Mouse (Mus musculus) intestine, embryonic 16.5 days (tissue): ENCODE measurements around the gene A630001G21Rik. TPM values are rescaled to one million over a fixed set of nuclear protein-coding genes. Genes with fewer than 3 reads are reported as not detected.
"Not testable (repeated sequence)": the region's sequence is repeated elsewhere in the genome, so short reads cannot be mapped to it uniquely, and the experiment has no call there.

ENCODE experiments used
- ATAC-seq: fragments of 200-750 bp; cut with Nextera tagmentation; 2 replicates; pipeline ENCODE4 v1.8.0; 2017; ENCODE audit warnings: moderate TSS enrichment, moderate library complexity
- H3K27ac ChIP-seq: fragments of 300-500 bp; sonication (generic); 2 replicates; pipeline ENCODE4 v1.5.1; 2014; ENCODE audit warnings: mild to moderate bottlenecking, low read length
- H3K27me3 ChIP-seq: fragments of 300-500 bp; sonication (generic); replicated peaks from 2 replicates; pipeline ENCODE4 v1.6.1; 2014; ENCODE audit warnings: low read length, control low read depth, mixed read lengths; ENCODE audit not compliant: control insufficient read depth, insufficient read depth
- H3K36me3 ChIP-seq: fragments of 300-500 bp; sonication (generic); 2 replicates; pipeline ENCODE4 v1.6.1; 2014; ENCODE audit warnings: low read length, control low read depth; ENCODE audit not compliant: control insufficient read depth, insufficient read depth
- H3K4me1 ChIP-seq: fragments of 300-500 bp; sonication (generic); 2 replicates; pipeline ENCODE4 v1.6.1; 2014; ENCODE audit warnings: low read length, control low read depth, mixed read lengths; ENCODE audit not compliant: control insufficient read depth, insufficient read depth
- H3K4me2 ChIP-seq: fragments of 300-500 bp; sonication (generic); 2 replicates; pipeline ENCODE4 v1.6.1; 2014; ENCODE audit warnings: low read depth, low read length, control low read depth
- H3K4me3 ChIP-seq: fragments of 300-500 bp; sonication (generic); 2 replicates; pipeline ENCODE4 v1.5.1; 2014; ENCODE audit warnings: mild to moderate bottlenecking, low read length
- H3K9ac ChIP-seq: fragments of 300-500 bp; sonication (generic); 2 replicates; pipeline ENCODE4 v1.6.1; 2014; ENCODE audit warnings: low read depth, low read length
- H3K9me3 ChIP-seq: fragments of 300-500 bp; sonication (generic); 2 replicates; pipeline ENCODE4 v1.6.1; 2016; ENCODE audit warnings: low read length, control low read depth; ENCODE audit not compliant: control insufficient read depth
- WGBS: fragments of 180-500 bp; shearing (Covaris S2); extraction: QIAGEN DNeasy Blood & Tissue Kit; methylation state at CpG from one replicate; pipeline ENCODE4 v1.1.7; 2014; 5-methylcytosine and 5-hydroxymethylcytosine counted together
- polyA plus RNA-seq: library from polyadenylated mRNA; unstranded; fragments of >200 nt; fragmentation: Nextera tagmentation; extraction: Ambion mirVana; gene quantifications from 2 replicates; pipeline ENCODE4 v1.2.1, GENCODE M21; 2015

Gene A630001G21Rik
- polyA plus RNA-seq: 0.56 and 1.3 TPM in 2 replicates

GRCm38 (mm10) chr1:85778436-85778835 lies at the start of gene A630001G21Rik:
TSS of gene A630001G21Rik (minus strand) at chr1:85778643.
- no peak within 1 kb of the TSS for H3K27ac ChIP-seq
- no peaks in the 10 kb centered on the region for H3K27me3 ChIP-seq
- 87% methylated on average over 4 of the region's 4 CpGs for WGBS
- H3K9ac ChIP-seq: no peak within 1 kb of the TSS
- no peak within 1 kb of the TSS for H3K4me2 ChIP-seq
- ATAC-seq: no peak
- H3K4me1 ChIP-seq: no peaks in the 10 kb centered on the region
- H3K36me3 ChIP-seq: no peaks in the 10 kb centered on the region
- H3K9me3 ChIP-seq: no peaks in the 10 kb centered on the region
- no peak within 1 kb of the TSS for H3K4me3 ChIP-seq

- 74% methylated on average over 5 of the region's 5 CpGs for whole genome bisulfite sequencing
- Histone ChIP-seq H3K4me3 (no peak overlapping the region), H3K4me2 (no peak overlapping the region), H3K9me3 (no peaks in the 10 kb centered on the region), H3K27ac (no peak overlapping the region), H3K27me3 (no peaks in the 10 kb centered on the region), H3K9ac (no peak overlapping the region), H3K36me3 (0 out of 2 replicates have a peak, but pooled peaks cover 5% of the 10 kb centered on the region), H3K4me1 (no peaks in the 10 kb centered on the region)
- no peak for ATAC-seq
Observed at GRCm38 (mm10) chr1:85827166-85827565, 48.7 kb upstream of the A630001G21Rik start.

- no peaks in the 10 kb centered on the region for H3K9me3 ChIP-seq
- 88% methylated on average over 3 of the region's 3 CpGs for WGBS
- no peak overlapping the region for H3K4me2 ChIP-seq
Observed at GRCm38 (mm10) chr1:85824905-85825304, 46.5 kb upstream of the A630001G21Rik start.

GRCm38 (mm10) chr1:85822239-85822638 lies 43.8 kb upstream of the A630001G21Rik start:
- H3K9ac ChIP-seq: no peak overlapping the region
- 83% methylated on average over 8 of the region's 8 CpGs for WGBS
- H3K9me3 ChIP-seq: no peaks in the 10 kb centered on the region
- H3K27me3 ChIP-seq: no peaks in the 10 kb centered on the region
- H3K4me2 ChIP-seq: no peak overlapping the region
- ATAC-seq: no peak
- peaks cover 11% of the 10 kb centered on the region for H3K36me3 ChIP-seq
- H3K27ac ChIP-seq: no peak overlapping the region
- H3K4me1 ChIP-seq: 0 out of 2 replicates have a peak, but pooled peaks cover 2% of the 10 kb centered on the region
- no peak overlapping the region for H3K4me3 ChIP-seq

More at GRCm38 (mm10) chr1:85824905-85825304, 46.5 kb upstream of the A630001G21Rik start:
- Histone ChIP-seq H3K4me1 (no peaks in the 10 kb centered on the region), H3K27ac (no peak overlapping the region), H3K4me3 (no peak overlapping the region), H3K36me3 (peaks cover 5% of the 10 kb centered on the region), H3K27me3 (no peaks in the 10 kb centered on the region), H3K9ac (no peak overlapping the region)
- ATAC-seq: no peak

GRCm38 (mm10) chr1:85819695-85820094 lies 41.3 kb upstream of the A630001G21Rik start:
- H3K27ac ChIP-seq: no peak overlapping the region
- H3K27me3 ChIP-seq: no peaks in the 10 kb centered on the region
- peaks cover 11% of the 10 kb centered on the region for H3K36me3 ChIP-seq
- H3K9ac ChIP-seq: no peak overlapping the region
- H3K9me3 ChIP-seq: no peaks in the 10 kb centered on the region
- peaks cover 2% of the 10 kb centered on the region; the same call in 1 of the 2 replicates for H3K4me1 ChIP-seq
- WGBS: 95% methylated on average over 1 of the region's 1 CpGs
- no peak overlapping the region for H3K4me3 ChIP-seq
- no peak for ATAC-seq
- no peak overlapping the region for H3K4me2 ChIP-seq

- WGBS: 73% methylated on average over 6 of the region's 6 CpGs
- no peak overlapping the region for H3K27ac ChIP-seq
- H3K27me3 ChIP-seq: no peaks in the 10 kb centered on the region
- H3K9ac ChIP-seq: no peak overlapping the region
- no peak for ATAC-seq
- peaks cover 8% of the 10 kb centered on the region for H3K36me3 ChIP-seq
- no peak overlapping the region for H3K4me2 ChIP-seq
- H3K4me3 ChIP-seq: no peak overlapping the region
- no peaks in the 10 kb centered on the region for H3K9me3 ChIP-seq
- peaks cover 15% of the 10 kb centered on the region for H3K4me1 ChIP-seq
Observed at GRCm38 (mm10) chr1:85818121-85818520, 39.7 kb upstream of the A630001G21Rik start.

GRCm38 (mm10) chr1:85814213-85814612 lies 35.8 kb upstream of the A630001G21Rik start:
- ATAC-seq: peak; percentile 26
- not testable (repeated sequence) for H3K36me3 ChIP-seq, H3K4me2 ChIP-seq, H3K9ac ChIP-seq, H3K4me3 ChIP-seq, H3K27ac ChIP-seq, H3K9me3 ChIP-seq, H3K27me3 ChIP-seq
- H3K4me1 ChIP-seq: peaks cover 32% of the 10 kb centered on the region

DNA sequence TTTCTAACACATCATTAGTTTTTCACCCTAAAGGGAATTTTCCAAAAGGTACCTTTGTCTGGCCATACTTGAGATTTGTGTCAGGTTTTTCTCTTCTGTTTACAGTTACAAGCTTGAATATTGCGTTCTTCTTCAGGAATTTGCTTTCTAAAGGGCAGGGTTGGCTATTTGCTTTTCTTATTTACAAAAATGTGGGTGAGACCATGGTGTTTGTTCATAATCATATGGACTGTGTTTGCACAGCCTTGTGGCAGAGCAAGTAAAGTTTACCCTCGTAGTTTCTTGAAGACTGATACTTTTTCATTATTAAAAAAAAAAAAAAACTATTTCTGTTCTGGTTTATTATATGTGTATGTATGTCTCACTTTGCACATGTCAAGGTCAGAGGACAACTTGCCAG lies 32.3 kb upstream of the A630001G21Rik start:
- H3K9me3 ChIP-seq: no peaks in the 10 kb centered on the region
- no peak overlapping the region for H3K4me3 ChIP-seq
- ATAC-seq: no peak
- H3K4me1 ChIP-seq: peaks cover 42% of the 10 kb centered on the region
- WGBS: 66% methylated on average over 2 of the region's 2 CpGs
- no peak overlapping the region for H3K4me2 ChIP-seq
- no peak overlapping the region for H3K9ac ChIP-seq
- H3K27ac ChIP-seq: no peak overlapping the region
- H3K27me3 ChIP-seq: no peaks in the 10 kb centered on the region
- H3K36me3 ChIP-seq: no peaks in the 10 kb centered on the region

- peaks cover 42% of the 10 kb centered on the region for H3K4me1 ChIP-seq
- H3K9ac ChIP-seq: no peak overlapping the region
- WGBS: 51% methylated on average over 2 of the region's 2 CpGs
- H3K4me2 ChIP-seq: no peak overlapping the region
- H3K9me3 ChIP-seq: no peaks in the 10 kb centered on the region
- no peak overlapping the region for H3K4me3 ChIP-seq
- H3K36me3 ChIP-seq: no peaks in the 10 kb centered on the region
- H3K27me3 ChIP-seq: no peaks in the 10 kb centered on the region
- no peak for ATAC-seq
- no peak overlapping the region for H3K27ac ChIP-seq
Observed at GRCm38 (mm10) chr1:85810343-85810742, 31.9 kb upstream of the A630001G21Rik start.

GRCm38 (mm10) chr1:85809256-85809655 lies 30.8 kb upstream of the A630001G21Rik start:
- Histone ChIP-seq H3K4me1 (peaks cover 39% of the 10 kb centered on the region), H3K9ac (no peak overlapping the region), H3K9me3 (no peaks in the 10 kb centered on the region), H3K27ac (peak overlapping the region; percentile 7; the same call in 1 of the 2 replicates), H3K4me3 (no peak overlapping the region), H3K27me3 (no peaks in the 10 kb centered on the region), H3K36me3 (no peaks in the 10 kb centered on the region), H3K4me2 (0 out of 2 replicates have a peak overlapping the region, but pooled peaks have one; percentile 5)
- ATAC-seq: peak; percentile 69
- 45% methylated on average over 4 of the region's 4 CpGs for WGBS
